Mouse (Mus musculus) skeletal muscle tissue, postnatal 0 days (tissue): ENCODE measurements around the gene Olfr818. TPM values are rescaled to one million over a fixed set of nuclear protein-coding genes. Genes with fewer than 3 reads are reported as not detected.

Experiments
- polyA plus RNA-seq: library from polyadenylated mRNA; unstranded; fragments of >200 nt; fragmentation: Nextera tagmentation; extraction: Ambion mirVana; gene quantifications from 2 replicates; pipeline ENCODE4 v1.2.1, GENCODE M21; 2015

Olfr818 gene
- polyA plus RNA-seq: not detected in 2 replicates

DNA sequence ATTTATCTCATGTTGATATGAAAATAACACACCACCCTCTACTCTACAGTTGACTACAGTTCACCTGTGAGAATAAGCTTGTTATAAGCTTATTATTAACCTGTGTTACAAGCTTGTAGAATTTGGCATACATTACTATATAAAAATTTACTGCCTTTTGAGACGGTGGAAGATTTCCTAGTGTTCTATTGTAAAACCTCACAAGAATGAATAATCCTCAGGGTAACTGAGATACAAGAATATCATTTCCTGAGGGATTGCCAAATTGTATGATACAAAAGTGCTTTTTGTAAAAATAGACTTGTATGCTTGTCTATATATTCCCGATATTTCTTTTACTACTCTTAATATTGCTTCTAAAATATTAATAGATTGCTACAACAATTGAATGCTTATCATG, at the start of gene Olfr818:
Gene Olfr818, minus strand, starts transcription at position 101 of the 400 bp plus-strand sequence.

DNA sequence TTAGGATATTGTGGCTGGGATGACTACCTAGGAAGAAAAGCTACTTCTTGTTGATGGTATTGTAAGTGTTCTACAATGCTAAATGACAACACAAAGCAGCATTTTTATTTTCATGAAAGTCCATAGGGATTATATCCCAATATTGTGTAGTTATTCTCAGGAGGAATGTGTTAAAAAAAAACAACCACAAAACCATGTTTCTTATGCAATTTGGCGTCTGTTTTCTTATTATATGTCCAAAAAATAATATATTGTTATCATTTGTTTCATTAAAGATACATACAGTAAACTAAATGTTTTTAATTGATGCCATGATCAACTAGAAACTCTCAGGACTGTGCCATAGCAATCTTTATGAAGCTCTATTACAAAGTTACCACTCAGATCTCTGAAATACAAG, 36.1 kb upstream of the Olfr818 start, which contains the start of gene Gm10310:
Gene Gm10310, minus strand, starts transcription at position 101 of the 400 bp plus-strand sequence.

DNA sequence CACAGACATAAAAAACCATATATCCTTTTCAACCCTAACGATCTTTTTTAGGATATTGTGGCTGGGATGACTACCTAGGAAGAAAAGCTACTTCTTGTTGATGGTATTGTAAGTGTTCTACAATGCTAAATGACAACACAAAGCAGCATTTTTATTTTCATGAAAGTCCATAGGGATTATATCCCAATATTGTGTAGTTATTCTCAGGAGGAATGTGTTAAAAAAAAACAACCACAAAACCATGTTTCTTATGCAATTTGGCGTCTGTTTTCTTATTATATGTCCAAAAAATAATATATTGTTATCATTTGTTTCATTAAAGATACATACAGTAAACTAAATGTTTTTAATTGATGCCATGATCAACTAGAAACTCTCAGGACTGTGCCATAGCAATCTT, 27.1 kb upstream of the Olfr818 start, which contains the start of gene Olfr247:
Gene Olfr247, minus strand, starts transcription at position 101 of the 400 bp plus-strand sequence.

DNA sequence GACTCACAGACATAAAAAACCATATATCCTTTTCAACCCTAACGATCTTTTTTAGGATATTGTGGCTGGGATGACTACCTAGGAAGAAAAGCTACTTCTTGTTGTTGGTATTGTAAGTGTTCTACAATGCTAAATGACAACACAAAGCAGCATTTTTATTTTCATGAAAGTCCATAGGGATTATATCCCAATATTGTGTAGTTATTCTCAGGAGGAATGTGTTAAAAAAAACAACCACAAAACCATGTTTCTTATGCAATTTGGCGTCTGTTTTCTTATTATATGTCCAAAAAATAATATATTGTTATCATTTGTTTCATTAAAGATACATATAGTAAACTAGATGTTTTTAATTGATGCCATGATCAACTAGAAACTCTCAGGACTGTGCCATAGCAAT, 18.3 kb upstream of the Olfr818 start, which contains the start of gene Olfr819:
Gene Olfr819, minus strand, starts transcription at position 101 of the 400 bp plus-strand sequence.

DNA sequence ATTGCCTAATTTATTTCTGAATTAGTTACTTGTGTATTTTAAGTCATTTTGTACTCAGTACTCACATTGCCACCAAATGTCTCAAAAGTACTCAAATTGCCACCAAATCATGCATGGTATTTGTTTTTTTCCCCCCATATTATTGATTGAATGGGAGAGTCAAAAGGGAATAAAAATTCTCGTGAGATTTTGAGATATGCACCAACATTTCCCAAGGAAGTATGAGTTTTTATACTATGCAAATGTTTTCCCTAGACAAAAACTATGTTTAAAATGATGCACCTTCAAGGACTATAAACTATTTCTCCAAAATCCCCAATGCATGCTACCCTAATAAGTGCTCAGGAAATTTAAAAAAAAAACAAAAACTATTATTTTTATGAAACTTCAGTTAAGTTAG, 33.4 kb downstream of the Olfr818 start, which contains the start of gene Olfr816:
Gene Olfr816, minus strand, starts transcription at position 101 of the 400 bp plus-strand sequence.

DNA sequence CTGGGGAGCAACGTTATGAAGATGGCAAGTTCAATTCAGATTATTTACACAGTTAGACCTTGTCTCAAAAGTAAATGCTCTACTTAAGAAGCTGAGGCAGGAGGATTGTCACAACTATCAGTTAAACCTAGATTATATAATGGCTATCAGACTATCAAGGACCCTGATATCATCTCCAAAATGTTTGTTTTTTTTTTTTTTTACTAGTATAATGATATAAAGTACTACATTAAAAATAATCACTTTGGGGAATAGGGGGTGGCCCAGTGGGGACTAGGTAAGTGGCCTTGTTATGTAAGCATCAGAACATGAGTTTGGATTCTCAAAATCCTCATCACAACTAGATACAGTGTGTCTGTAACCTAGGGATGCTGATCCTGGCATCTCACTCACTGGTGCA, 43.1 kb downstream of the Olfr818 start, which contains the start of gene Olfr815:
Gene Olfr815, minus strand, starts transcription at position 101 of the 400 bp plus-strand sequence.

Other genes with a start within 250 kb of the Olfr818 start
- not detected in 2 replicates for gene Olfr804, start 245.9 kb downstream of the Olfr818 start, polyA plus RNA-seq
- not detected in 2 replicates for gene Olfr805, start 219.7 kb downstream of the Olfr818 start, polyA plus RNA-seq
- gene Olfr806, start 207.2 kb downstream of the Olfr818 start, polyA plus RNA-seq: not detected in 2 replicates
- not detected in 2 replicates for gene Olfr807, start 191.3 kb downstream of the Olfr818 start, polyA plus RNA-seq
- gene Olfr808, start 183.6 kb downstream of the Olfr818 start, polyA plus RNA-seq: not detected in 2 replicates
- not detected in 2 replicates for gene Olfr809, start 174.5 kb downstream of the Olfr818 start, polyA plus RNA-seq
- not detected in 2 replicates for gene Olfr810, start 154.2 kb downstream of the Olfr818 start, polyA plus RNA-seq
- gene Olfr811, start 144.7 kb downstream of the Olfr818 start, polyA plus RNA-seq: not detected in 2 replicates
- gene Olfr812, start 103.0 kb downstream of the Olfr818 start, polyA plus RNA-seq: not detected in 2 replicates
- gene Olfr813, start 93.7 kb downstream of the Olfr818 start, polyA plus RNA-seq: not detected in 2 replicates
- not detected in 2 replicates for gene Olfr814, start 69.2 kb downstream of the Olfr818 start, polyA plus RNA-seq
- not detected in 2 replicates for gene Olfr815, start 43.2 kb downstream of the Olfr818 start, polyA plus RNA-seq
- gene Olfr816, start 33.5 kb downstream of the Olfr818 start, polyA plus RNA-seq: not detected in 2 replicates
- not detected in 2 replicates for gene Olfr819, start 18.2 kb upstream of the Olfr818 start, polyA plus RNA-seq
- gene Olfr247, start 27.0 kb upstream of the Olfr818 start, polyA plus RNA-seq: not detected in 2 replicates
- gene Gm10310, start 36.0 kb upstream of the Olfr818 start, polyA plus RNA-seq: not detected in 2 replicates
- not detected in 2 replicates for gene Olfr820, start 63.5 kb upstream of the Olfr818 start, polyA plus RNA-seq
- not detected in 2 replicates for gene Olfr821, start 81.2 kb upstream of the Olfr818 start, polyA plus RNA-seq
- gene Olfr822, start 122.1 kb upstream of the Olfr818 start, polyA plus RNA-seq: not detected in 2 replicates
- not detected in 2 replicates for gene Olfr823, start 166.3 kb upstream of the Olfr818 start, polyA plus RNA-seq
- gene Olfr824, start 180.9 kb upstream of the Olfr818 start, polyA plus RNA-seq: not detected in 2 replicates
- not detected in 2 replicates for gene Olfr825, start 217.7 kb upstream of the Olfr818 start, polyA plus RNA-seq
- not detected in 2 replicates for gene Olfr826, start 235.1 kb upstream of the Olfr818 start, polyA plus RNA-seq